Mouse (Mus musculus) heart, embryonic 16.5 days (tissue): ENCODE measurements around the gene Negr1. TPM values are rescaled to one million over a fixed set of nuclear protein-coding genes. Genes with fewer than 3 reads are reported as not detected.

Source experiments
- ATAC-seq: fragments of 200-750 bp; cut with Nextera tagmentation; replicated peaks from 2 replicates; pipeline ENCODE4 v1.8.0; 2017; ENCODE audit warnings: moderate number of reproducible peaks; ENCODE audit not compliant: insufficient read depth, low FRiP score; ENCODE audit errors: extremely low read depth
- H3K27ac ChIP-seq: fragments of 300-500 bp; sonication (generic); 2 replicates; pipeline ENCODE4 v1.5.1; 2014; ENCODE audit warnings: mild to moderate bottlenecking, low read length, control low read depth, moderate library complexity
- H3K27me3 ChIP-seq: fragments of 300-500 bp; sonication (generic); 2 replicates; pipeline ENCODE4 v1.6.1; 2014; ENCODE audit warnings: low read length, mixed read lengths; ENCODE audit not compliant: control insufficient read depth, insufficient read depth
- H3K36me3 ChIP-seq: fragments of 300-500 bp; sonication (generic); 2 replicates; pipeline ENCODE4 v1.6.1; 2014; ENCODE audit not compliant: control insufficient read depth, insufficient read depth
- H3K4me1 ChIP-seq: fragments of 300-500 bp; sonication (generic); 2 replicates; pipeline ENCODE4 v1.6.1; 2014; ENCODE audit warnings: low read length, mixed read lengths; ENCODE audit not compliant: control insufficient read depth, insufficient read depth
- H3K4me2 ChIP-seq: fragments of 300-500 bp; sonication (generic); 2 replicates; pipeline ENCODE4 v1.6.1; 2014; ENCODE audit warnings: low read depth, mild to moderate bottlenecking, control low read depth, low read length
- H3K4me3 ChIP-seq: fragments of 300-500 bp; sonication (generic); 2 replicates; pipeline ENCODE4 v1.5.1; 2014; ENCODE audit warnings: mild to moderate bottlenecking, control low read depth, low read length
- H3K9ac ChIP-seq: fragments of 300-500 bp; sonication (generic); 2 replicates; pipeline ENCODE4 v1.6.1; 2014; ENCODE audit warnings: low read length, control low read depth
- H3K9me3 ChIP-seq: fragments of 300-500 bp; sonication (generic); replicated peaks from 2 replicates; pipeline ENCODE4 v1.6.1; 2016; ENCODE audit warnings: low read length; ENCODE audit not compliant: control insufficient read depth
- WGBS: fragments of 180-500 bp; shearing (Covaris S2); extraction: QIAGEN DNeasy Blood & Tissue Kit; methylation state at CpG from one replicate; pipeline ENCODE4 v1.1.7; 2014; 5-methylcytosine and 5-hydroxymethylcytosine counted together
- polyA plus RNA-seq: library from polyadenylated mRNA; unstranded; fragments of >200 nt; fragmentation: Nextera tagmentation; extraction: Ambion mirVana; gene quantifications from 2 replicates; pipeline ENCODE4 v1.2.1, GENCODE M21; 2015

The Negr1 gene
- polyA plus RNA-seq, 1 experiment from 2014 or later: 1.2 TPM

DNA sequence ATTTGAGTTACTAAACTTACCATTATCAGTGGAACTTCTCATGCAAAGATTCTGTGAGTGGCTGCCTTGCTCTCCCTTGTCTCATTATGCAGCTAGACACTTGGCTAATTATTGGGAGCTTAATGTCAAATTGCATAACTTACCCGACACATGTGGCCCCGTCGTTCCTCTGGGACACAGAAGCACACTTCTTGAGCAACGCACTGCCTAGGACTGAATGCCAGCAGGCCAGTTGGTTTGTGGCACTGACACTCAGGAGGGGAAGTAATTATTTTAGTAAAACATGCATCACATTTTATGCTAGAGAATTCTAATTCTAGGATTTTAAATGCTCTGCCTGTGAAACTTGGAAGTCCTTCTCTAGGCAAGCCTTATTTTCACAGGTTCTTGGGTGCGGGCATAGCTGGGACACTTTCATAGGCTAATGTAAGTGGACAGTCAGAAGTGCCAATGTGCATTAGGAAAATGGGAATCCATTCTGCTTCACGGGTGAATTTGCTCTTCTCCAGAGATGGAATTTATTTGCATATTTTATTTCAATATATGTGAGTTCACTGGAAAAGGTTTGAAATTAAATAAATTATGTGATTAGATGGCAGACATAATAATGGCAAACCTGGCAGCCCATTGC is 234.6 kb downstream of the Negr1 start:
- H3K9me3 ChIP-seq: no peaks in the 10 kb centered on the region
- H3K9ac ChIP-seq: no peak overlapping the region
- no peak overlapping the region for H3K4me2 ChIP-seq
- H3K27ac ChIP-seq: no peak overlapping the region
- H3K36me3 ChIP-seq: no peaks in the 10 kb centered on the region
- WGBS: 85% methylated on average over 6 of the region's 6 CpGs
- H3K4me3 ChIP-seq: no peak overlapping the region
- no peaks in the 10 kb centered on the region for H3K27me3 ChIP-seq
- ATAC-seq: no peak
- no peaks in the 10 kb centered on the region for H3K4me1 ChIP-seq

DNA sequence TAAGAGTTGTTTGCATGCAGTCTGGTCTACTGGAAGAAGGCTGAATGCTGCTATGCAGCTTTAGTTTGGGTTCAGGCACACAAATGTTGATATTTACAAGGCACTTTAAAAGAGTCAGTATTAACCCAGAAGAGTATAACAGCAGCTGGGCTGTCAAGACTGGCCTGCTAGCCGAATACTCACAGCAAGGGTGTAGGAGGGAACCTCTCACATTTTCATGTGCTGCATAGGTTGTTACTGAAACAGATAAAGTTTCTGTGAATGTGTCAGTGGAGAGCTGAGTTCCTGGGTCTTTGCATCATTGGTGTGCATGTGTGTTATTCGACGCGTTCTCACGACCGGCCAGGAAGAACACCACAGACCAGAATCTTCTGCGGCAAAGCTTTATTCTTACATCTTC is 237.6 kb downstream of the Negr1 start:
- no peak overlapping the region for H3K27ac ChIP-seq
- H3K4me3 ChIP-seq: no peak overlapping the region
- H3K4me2 ChIP-seq: no peak overlapping the region
- H3K36me3 ChIP-seq: no peaks in the 10 kb centered on the region
- no peak overlapping the region for H3K9ac ChIP-seq
- H3K9me3 ChIP-seq: no peaks in the 10 kb centered on the region
- WGBS: 89% methylated on average over 7 of the region's 7 CpGs
- no peaks in the 10 kb centered on the region for H3K27me3 ChIP-seq
- no peaks in the 10 kb centered on the region for H3K4me1 ChIP-seq
- no peak for ATAC-seq

DNA sequence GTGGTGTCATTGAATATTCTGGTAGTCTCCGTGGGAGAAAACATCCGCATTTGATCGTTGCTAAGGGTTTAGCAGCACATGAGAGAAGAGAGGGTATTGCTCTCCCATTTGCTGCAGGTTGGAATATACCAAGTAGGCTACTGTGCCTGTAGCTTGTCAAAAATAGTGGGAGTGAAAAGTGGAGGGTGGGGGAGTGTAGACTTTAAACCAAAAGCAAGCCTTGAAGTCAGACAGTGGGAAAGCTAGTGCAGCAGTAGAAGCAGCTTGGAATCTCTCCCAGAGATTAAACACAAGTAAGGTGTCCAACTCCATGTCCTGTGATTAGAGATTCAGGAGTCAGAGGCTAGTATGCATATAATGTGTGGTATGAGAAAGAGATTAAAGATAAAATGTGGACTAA is 248.2 kb downstream of the Negr1 start:
- Histone ChIP-seq H3K9me3 (no peaks in the 10 kb centered on the region), H3K4me2 (no peak overlapping the region), H3K9ac (no peak overlapping the region), H3K27ac (no peak overlapping the region), H3K27me3 (no peaks in the 10 kb centered on the region), H3K36me3 (no peaks in the 10 kb centered on the region), H3K4me1 (no peaks in the 10 kb centered on the region), H3K4me3 (no peak overlapping the region)
- no peak for ATAC-seq
- WGBS: 88% methylated on average over 3 of the region's 3 CpGs

DNA sequence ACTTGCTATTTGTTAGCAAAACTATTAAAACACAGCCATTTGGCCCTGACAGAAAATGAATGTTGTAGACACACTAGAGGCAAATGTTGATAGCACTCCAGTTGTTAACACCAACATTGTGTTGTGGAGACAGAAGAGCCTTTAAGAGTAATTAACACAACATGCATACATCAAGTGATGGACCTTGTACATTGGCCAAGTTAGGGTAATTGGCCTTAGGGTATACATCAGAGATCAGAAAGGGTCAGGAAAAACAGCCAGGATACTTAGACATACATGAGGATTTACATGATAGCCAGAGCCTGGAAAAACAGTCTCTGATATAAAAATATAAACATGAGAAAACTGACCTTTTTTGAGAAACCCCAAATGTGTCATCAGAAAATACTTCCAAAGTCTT is 255.3 kb downstream of the Negr1 start:
- no peak overlapping the region for H3K4me3 ChIP-seq
- no peaks in the 10 kb centered on the region for H3K9me3 ChIP-seq
- H3K36me3 ChIP-seq: no peaks in the 10 kb centered on the region
- no peak for ATAC-seq
- H3K27me3 ChIP-seq: no peaks in the 10 kb centered on the region
- no peaks in the 10 kb centered on the region for H3K4me1 ChIP-seq
- no peak overlapping the region for H3K9ac ChIP-seq
- H3K27ac ChIP-seq: no peak overlapping the region
- H3K4me2 ChIP-seq: no peak overlapping the region

DNA sequence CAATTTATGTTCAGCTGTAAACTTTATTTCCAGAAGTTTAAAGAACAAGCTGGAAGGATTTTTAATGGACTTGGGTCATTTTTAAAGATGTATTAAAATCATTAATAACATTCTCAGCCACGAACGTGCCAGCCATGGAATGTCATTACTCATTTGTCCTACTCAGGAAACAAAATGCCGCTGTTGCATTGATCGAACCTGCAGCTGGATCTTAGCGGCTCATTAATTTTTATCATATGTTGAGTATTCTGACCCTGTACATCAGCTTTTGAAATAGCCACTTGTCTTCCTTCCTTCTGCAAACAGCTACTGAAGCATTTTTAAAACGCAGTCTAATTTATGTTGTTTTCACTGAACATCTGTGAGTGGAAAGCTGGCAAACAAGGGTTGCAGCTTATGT is 255.9 kb downstream of the Negr1 start:
- 68% methylated on average over 6 of the region's 6 CpGs for WGBS

DNA sequence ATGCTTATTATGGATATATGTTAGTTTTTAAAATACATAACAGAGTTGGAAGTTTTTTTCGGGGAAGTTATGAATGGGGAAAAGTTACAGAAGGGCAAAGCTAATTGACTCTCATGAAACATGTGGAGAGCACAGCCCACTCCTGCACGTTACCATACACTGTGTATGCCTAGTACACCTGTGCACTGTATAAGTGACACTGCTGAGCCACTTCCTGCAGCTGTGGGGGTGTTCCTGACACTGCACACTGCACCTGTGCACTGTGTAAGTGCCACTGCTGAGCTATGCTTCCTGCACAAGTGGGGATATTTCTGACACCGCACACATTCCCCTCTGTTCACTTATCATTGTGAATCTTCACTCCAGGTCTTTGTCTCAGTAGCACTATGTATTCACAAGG is 261.4 kb downstream of the Negr1 start:
- Histone ChIP-seq H3K9me3 (no peaks in the 10 kb centered on the region), H3K4me3 (no peak overlapping the region), H3K4me2 (no peak overlapping the region), H3K27me3 (no peaks in the 10 kb centered on the region), H3K4me1 (no peaks in the 10 kb centered on the region), H3K36me3 (no peaks in the 10 kb centered on the region), H3K9ac (no peak overlapping the region), H3K27ac (no peak overlapping the region)
- 76% methylated on average over 3 of the region's 3 CpGs for WGBS
- ATAC-seq: no peak

More for the DNA sequence above, 255.9 kb downstream of the Negr1 start:
- no peak for ATAC-seq
- no peaks in the 10 kb centered on the region for H3K36me3 ChIP-seq
- H3K27ac ChIP-seq: no peak overlapping the region
- no peak overlapping the region for H3K4me3 ChIP-seq
- no peak overlapping the region for H3K9ac ChIP-seq
- H3K9me3 ChIP-seq: no peaks in the 10 kb centered on the region
- H3K4me1 ChIP-seq: no peaks in the 10 kb centered on the region
- no peaks in the 10 kb centered on the region for H3K27me3 ChIP-seq
- no peak overlapping the region for H3K4me2 ChIP-seq

DNA sequence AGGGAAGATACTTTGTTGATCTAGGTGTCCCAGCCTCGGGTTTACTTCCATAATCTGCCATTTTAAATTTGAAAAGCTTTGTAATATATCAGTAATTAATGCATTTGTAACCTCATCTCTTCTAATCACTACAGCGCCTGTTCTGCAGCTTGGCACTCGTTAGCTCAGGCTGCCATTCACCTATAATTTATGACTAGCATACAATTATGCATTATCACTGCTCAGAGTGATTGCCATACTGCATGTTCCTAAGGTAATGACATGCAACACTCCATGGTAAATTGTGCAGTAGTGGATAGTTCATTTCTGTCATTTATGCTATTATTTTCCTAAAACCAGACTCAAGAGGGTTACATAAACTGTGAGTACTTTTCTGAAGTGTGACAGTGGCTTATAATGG is 272.3 kb downstream of the Negr1 start:
- Histone ChIP-seq H3K27me3 (no peaks in the 10 kb centered on the region), H3K9ac (no peak overlapping the region), H3K9me3 (no peaks in the 10 kb centered on the region), H3K4me3 (no peak overlapping the region), H3K36me3 (no peaks in the 10 kb centered on the region), H3K27ac (no peak overlapping the region), H3K4me2 (no peak overlapping the region), H3K4me1 (no peaks in the 10 kb centered on the region)
- 69% methylated on average over 3 of the region's 3 CpGs for WGBS
- ATAC-seq: no peak

DNA sequence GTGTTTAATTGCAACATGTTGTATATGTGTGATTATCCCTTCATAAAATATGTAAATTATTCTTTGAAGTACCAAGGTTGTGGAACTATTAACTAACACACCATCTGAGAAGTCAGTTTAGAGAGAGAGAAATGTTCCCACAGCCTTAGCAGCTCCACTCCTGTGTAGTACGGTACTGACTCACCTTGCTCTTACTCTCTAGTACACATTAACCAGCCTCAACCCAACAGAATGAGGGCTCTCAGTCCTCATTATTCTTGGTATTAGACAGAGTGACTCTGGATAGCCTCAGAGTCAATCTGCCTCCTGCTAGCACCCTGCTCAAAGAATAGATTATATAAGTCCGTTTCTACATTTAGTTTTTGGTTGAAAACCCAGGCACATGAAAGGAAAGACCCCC is 277.0 kb downstream of the Negr1 start:
- WGBS: 60% methylated on average over 2 of the region's 2 CpGs
- H3K27ac ChIP-seq: no peak overlapping the region
- no peak overlapping the region for H3K9ac ChIP-seq
- H3K9me3 ChIP-seq: no peaks in the 10 kb centered on the region
- no peak for ATAC-seq
- no peak overlapping the region for H3K4me2 ChIP-seq
- no peak overlapping the region for H3K4me3 ChIP-seq
- H3K27me3 ChIP-seq: no peaks in the 10 kb centered on the region
- no peaks in the 10 kb centered on the region for H3K36me3 ChIP-seq
- no peaks in the 10 kb centered on the region for H3K4me1 ChIP-seq

DNA sequence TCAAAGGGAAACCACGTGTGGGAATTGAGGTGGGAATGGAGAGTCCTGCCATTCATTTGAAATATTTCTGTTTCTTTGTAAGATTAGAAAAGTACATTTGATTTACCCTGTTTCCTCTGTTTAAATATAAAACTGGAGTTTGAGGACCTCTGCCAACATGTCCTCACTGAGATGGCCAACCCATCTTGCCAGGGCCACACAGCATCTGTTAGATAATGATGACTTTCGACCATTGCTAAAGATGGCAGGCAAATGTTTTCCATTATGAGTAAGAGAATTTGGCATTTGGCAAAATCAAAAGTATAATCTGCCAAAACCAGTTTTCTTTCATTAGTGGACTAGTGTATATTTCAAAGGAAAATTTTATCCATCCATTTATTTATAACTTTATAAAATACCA is 286.8 kb downstream of the Negr1 start:
- no peak for ATAC-seq
- 77% methylated on average over 2 of the region's 2 CpGs for WGBS
- no peak overlapping the region for H3K9ac ChIP-seq
- H3K27me3 ChIP-seq: no peaks in the 10 kb centered on the region
- no peak overlapping the region for H3K4me3 ChIP-seq
- H3K4me1 ChIP-seq: no peaks in the 10 kb centered on the region
- H3K36me3 ChIP-seq: no peaks in the 10 kb centered on the region
- no peaks in the 10 kb centered on the region for H3K9me3 ChIP-seq
- H3K4me2 ChIP-seq: no peak overlapping the region
- no peak overlapping the region for H3K27ac ChIP-seq
